Mouse (Mus musculus): Measurements from ENCODE around the gene Acaa1a.
A peak's percentile ranks its signal among the peaks of the same experiment; 100 is the strongest.

The Acaa1a gene

DNA sequence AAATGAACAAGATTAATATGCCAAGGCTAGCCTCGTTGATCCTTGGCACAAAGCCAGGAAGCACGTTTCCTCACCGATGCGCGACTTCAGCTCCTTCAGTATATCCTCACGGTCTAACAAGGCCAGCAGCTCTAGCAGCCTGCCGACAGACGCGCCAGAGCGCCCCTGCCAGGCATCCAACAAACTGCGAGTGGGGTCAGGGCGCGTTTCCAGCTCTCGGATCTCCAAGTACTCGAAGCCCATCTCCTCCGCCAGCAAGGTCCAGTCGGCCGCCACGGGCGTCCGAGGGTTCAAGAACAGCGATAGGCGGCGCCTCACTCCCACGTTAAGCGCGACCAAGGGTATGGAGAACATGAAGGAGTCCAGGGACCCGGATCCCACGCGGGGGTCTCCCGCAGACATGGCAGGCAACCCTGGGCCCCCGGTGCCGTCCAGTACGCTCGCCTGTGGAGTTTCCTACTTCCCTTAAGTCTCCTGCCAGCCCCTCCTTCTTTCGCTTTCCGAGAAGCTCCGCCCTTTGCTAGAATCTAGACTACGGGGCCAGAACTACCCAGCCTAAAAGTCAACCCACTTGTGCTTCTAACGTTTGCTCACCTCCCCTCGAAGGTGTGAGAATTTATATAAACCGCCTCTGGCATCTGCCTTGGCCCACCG, at the start of gene Acaa1a:
Gene Acaa1a, plus strand, starts transcription at position 119 of the 654 bp plus-strand sequence.
- peak; percentile 74 to 84 for DNase-seq (ENCODE audit: low spot score in 2 of 2)

DNA sequence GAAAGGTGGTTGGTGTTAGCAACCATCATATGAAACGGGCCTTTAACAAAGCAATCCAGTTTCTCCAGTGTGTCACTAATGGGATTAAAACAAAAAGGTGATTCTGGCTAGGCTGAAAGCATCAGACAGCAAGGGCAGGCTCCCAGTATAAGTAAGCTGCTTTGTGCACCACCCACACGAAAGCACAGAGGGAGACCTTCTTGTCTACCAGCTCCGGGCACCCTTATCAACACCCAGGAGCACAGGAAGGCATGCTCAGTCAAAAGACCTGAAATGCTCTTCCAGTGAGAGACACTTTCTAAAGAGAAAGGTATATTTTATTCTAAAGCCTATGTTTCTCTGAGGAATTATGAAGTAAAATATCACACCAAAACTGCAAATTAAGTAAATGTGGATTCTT, 48.7 kb upstream of the Acaa1a start:
- DNase-seq (ENCODE audit: low spot score in 2 of 2), result no peak

DNA sequence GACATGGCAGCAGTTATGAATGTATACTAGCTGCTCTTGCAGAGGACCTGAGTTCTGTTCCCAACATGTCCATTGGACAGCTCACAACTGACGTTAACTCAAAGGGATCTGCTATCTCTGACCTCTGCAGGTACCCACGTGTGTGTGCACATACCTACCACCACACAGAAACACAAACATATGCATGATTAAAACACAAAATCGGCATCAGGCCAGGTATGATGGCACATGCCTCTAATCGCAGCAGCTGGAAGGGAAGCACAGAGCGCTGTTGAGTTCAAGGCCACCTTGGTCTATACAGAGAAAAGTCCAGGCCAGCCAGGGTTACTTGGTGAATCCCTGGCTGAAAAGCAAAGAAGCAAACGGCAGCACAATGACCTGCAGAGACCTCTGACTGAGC, 41.8 kb upstream of the Acaa1a start:
- no peak for DNase-seq (ENCODE audit: low spot score in 2 of 2)

DNA sequence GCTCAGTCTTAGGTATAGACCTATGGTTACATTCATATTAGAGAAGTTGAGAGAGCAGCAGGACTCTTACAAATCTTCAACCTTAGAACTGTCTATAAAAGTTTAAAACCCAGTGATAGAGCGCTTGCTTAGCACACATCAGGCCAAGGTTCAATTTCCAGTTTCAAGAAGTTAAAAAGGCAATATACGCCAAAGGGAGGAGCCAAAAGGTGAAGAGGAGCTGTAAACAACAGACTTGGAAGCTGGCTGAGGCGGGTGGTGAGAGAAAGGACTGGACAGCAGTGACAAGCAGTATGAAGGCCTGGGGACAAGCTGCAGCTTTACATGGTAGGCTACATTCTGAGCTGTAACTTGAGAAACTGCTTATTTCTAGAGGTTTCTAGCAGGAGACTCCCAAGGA, 40.9 kb upstream of the Acaa1a start:
- no peak for DNase-seq (ENCODE audit: low spot score in 2 of 2)

DNA sequence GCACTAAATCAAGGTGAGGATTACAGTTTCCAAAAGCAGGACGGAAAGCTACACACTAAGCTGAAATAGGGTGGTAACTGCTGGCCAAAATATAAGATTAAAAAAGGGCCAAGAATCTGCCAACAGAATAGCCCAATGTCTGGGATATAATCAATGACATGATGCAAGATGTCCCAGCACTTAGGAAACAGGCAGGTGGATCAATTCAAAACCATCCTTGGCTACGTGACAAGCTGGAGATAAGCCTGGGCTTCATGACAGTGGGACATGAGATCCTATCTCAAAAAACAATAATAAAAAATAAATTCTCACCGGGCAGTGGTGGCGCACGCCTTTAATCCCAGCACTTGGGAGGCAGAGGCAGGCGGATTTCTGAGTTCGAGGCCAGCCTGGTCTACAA, 33.6 kb upstream of the Acaa1a start:
- DNase-seq (ENCODE audit: low spot score in 2 of 2), result no peak

DNA sequence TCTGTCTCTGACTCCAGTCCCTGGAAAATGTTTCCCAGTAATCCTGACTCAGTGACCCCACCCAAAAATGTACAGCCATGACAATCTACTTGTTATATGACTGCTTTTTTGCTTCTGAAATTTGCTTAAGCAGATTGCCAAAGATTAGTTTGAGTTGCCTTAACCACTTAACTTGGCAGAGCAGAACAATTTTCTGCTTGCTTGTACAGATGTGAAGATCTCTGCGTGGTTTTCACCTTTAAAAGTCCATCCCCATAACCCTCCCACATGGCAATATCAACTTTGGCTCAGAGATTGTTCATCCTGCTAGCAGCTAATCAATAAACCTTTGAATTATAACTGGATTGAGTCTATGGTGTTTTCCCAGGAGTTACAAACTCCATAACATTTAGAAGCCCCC, 30.4 kb upstream of the Acaa1a start:
- no peak for DNase-seq (ENCODE audit: low spot score in 2 of 2)

DNA sequence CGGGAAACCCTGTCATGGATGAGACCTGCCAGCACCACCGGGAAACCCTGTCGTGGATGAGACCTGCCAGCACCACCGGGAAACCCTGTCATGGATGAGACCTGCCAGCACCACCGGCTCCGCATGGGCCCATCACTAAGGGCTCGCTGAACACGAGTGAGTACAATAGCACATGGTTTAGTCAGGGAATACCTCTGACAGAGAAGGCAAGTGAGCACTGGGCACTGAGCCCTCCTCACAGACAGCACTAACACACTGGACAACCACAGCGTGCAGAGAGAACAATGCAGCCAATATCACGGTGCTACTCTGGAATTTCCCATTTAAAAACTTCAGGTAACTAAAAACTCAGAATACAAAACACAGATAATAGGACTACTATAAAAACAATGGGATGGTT, 26.4 kb upstream of the Acaa1a start:
- DNase-seq (ENCODE audit: low spot score in 2 of 2), result no peak

DNA sequence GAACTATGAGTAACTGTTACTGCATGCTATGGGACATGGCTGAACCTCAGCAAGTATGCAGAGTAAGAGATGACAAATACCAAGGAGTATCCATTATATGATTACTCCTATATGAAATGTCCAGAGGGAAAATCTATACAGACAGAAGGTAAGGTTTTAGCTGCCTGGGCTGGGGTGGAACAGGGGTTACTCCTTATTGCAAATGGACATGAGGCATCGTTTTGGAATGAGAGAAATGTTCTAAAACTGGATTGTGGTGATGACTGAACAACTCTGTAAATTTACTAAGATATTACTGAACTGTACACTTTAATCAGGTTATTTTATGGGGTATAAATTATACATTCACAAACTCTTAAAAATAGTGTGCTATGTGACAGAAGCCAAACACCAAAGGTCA, 20.6 kb upstream of the Acaa1a start:
- DNase-seq (ENCODE audit: low spot score in 2 of 2), result no peak

DNA sequence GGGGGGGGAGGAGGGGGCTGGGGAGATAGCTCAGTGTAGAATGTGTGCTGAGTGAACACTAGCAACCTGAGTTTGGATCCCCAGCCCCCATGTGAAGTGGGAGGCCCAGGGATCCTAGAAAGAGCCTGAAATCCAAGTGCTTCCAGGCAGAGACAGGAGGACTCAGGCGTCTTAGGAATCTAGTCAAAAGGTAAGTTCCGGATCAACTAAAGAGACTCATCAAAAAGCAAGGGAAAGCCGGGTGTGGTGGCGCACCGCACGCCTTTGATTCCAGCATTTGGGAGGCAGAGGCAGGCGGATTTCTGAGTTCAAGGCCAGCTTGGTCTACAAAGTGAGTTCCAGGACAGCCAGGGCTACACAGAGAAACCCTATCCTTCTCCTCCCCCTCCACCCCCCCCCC, 19.0 kb upstream of the Acaa1a start:
- DNase-seq (ENCODE audit: low spot score in 2 of 2), result no peak

DNA sequence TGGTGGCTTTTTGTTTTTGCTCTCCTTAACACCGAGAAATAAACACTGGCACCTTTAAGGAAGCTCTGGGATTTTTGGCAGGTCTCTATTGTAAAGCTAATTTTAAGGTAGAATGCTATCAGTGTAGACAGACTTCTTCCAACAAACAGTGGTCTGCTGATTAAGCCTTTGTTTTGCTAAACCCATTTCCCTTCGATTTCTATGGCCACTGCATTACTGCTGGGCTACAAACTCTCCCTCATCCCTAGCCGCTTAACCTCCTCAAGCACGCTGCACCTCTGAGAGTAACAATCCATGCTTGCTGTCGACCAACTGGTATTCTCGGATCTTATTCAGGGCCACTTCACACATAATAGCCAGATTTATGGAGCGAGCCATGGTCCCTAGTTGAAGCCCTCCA, 18.5 kb upstream of the Acaa1a start:
- no peak for DNase-seq (ENCODE audit: low spot score in 2 of 2)

DNA sequence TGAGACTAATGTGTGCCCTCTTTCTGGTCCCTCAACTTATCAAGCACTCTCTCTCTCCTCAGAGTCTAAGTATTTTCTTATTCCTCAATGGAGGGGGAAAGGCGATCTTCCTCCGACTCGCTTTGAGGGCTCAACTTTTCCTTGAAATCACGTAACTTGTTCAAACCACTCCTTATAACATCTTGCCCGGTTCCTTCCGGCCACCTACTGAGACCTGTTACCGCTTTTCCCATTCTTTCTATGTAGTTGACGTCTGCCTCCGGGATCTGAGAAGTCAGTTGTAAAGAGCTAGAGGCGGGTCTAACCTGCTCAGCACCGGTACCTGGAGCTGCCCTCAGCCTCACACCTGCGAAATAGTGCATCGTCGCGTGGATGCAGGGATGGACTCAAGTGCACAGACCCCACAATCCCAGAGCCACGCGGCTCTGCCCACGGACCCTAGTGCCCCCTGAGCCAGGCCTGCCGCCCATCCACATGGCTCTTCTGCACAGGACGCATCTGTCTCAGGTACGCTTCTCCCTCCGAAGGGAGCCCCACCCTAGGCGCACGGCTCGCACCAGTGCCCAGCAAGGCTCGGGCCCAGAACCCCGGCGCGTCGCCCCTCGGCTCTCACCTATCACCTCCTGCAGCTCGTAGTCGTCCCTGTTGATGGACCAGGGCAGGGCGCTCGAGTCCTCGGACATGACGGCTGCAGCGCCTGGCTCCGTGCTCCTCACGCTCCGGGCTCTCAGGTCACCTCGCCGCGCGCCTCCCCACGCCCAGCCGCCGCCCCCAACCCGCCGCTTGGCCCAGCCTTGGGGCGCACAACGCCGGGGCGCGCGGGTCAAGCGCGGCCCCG, 17.9 kb upstream of the Acaa1a start:
- DNase-seq (ENCODE audit: low spot score in 2 of 2), result peak in 1 of 2 experiments; percentile 57

DNA sequence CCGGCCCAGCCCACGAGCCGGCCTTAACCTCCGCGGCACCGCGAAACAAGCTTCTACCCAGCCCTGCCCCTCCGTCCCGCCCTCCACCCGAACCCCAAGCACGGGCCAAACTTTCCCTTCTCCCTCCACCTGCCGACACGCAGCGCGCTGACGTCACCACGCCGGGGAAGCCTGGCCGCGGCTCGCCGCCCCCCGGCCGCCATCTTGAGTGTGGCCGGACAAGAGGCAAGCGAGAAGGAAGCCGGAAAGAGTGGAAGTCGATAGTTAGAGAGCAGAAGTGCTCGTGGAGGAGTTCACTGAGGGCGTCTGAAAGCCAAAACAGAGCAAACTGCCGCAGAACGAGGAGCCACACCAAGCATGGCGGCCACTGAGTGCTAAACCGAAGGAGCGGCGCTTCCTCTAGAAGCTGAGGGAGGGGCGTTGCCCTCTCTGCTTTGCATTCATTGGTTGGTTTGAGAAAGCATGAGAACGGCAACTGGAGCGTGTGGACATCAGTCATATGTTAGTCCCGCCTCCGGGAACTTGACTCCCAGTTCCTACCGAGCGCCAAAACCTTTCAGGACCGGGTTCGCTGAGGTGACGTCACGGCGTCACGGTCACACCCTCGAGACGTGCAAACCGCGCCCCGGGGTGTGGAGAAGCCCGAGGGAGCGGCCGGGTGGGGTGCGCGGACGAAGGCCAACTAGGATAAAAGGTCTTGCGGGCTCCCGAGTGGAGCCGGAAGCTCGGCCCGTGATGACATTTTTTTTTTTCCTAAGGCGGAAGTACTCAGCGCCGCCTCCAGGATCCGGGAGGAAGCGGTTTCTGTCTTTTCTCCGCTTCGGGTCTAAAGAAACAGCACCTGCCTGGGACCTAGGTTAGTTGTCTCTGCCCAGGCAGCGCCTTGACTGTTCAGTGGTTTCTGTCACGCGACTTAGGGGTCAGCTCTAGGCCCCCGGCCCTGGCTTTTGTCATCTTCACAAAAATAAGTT, 16.9 kb upstream of the Acaa1a start, which contains the start of gene Oxsr1:
Gene Oxsr1, minus strand, starts transcription at position 139 of the 971 bp plus-strand sequence.
- peak; percentile 98 for DNase-seq (ENCODE audit: low spot score in 2 of 2)

DNA sequence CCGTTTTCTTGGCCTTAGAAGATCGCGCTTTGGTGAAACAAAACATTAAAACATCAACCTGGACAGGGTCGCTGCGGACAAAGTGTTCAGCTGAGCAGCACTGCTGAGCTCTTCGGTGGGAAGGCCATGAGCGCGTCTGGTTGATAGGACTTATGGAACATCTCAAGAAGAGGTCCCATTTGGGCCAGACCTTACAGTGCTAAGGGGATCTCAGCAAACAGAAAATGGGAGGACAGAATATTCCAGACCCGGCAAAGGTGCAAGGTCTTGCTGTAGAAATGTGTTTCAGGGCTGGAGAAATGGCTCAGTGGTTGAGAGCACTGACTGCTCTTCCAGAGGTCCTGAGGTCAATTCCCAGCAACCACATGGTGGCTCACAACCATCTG, 16.2 kb upstream of the Acaa1a start:
- DNase-seq (ENCODE audit: low spot score in 2 of 2), result no peak

DNA sequence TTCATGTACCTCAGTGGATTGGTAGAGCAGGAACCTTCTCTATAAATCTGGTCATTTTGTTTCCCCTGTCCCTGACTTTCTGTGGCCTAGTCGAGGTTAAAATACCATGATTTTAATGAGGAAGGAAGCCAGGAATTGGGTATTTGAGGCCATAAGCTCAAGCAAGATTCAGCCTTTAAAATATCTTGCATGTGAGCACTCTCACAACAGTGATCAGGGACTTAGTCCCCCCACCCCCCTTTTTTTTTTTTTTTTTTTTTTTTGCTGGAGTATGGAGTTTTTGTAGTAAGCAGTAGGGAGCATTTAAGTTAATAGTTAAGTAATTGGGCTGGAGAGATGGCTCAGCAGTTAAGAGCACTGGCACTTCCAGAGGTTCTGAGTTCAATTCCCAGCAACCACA, 15.3 kb upstream of the Acaa1a start:
- no peak for DNase-seq (ENCODE audit: low spot score in 2 of 2)

DNA sequence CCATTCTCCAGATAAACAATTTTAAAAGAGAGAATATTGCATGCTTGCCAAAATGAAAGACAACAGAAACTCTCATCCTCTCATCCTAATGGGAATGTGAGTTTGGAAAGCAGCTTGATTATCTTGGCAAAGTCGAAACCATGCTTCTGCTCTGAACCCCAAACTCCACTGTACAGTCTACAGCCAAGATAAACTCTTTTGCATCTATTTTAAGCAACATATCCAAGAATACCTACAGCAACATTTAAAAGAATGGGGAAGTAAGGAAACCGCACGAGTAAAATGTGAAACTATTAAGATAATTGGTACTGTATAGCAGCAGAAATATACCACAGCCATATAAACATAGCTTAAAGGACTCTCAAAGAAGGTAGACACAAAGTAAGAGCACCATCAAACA, 11.0 kb upstream of the Acaa1a start:
- no peak for DNase-seq (ENCODE audit: low spot score in 2 of 2)

DNA sequence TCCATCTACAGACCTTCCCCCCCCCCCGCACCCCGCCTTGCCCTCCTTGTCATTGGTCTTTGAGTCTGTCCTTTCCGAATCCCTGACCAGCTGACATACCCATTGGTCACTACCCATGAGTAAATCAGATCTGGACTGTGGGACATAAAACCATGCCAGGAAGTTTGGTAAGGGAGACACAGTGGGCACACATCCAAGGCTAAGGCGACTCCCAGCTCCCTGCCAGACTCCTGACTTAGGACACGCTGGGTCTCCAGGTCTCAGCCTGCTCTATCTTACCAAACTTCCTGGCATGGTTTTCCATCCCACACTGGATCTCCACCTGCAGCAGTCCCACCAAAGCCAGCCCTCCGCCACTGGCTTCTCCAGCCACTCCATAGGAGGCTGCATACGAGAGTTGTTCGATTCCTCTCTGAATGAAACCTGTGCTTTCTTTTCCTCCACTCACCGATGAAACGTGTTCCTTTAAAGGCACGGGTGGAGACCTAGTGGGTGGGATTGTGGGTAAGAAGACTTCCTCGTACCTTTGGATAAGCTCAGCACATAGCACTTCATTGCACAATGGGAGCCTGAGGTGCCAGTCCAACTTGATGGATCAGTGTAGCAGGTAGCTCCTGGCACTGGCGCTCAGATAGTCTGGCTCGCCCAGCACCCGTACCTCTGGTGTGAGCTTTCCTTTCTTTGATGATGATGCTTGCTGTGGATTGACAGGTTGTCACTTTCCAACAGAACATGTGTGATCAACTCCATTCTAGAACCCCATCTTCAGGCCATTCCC, 9.1 kb upstream of the Acaa1a start:
- no peak for DNase-seq (ENCODE audit: low spot score in 2 of 2)

DNA sequence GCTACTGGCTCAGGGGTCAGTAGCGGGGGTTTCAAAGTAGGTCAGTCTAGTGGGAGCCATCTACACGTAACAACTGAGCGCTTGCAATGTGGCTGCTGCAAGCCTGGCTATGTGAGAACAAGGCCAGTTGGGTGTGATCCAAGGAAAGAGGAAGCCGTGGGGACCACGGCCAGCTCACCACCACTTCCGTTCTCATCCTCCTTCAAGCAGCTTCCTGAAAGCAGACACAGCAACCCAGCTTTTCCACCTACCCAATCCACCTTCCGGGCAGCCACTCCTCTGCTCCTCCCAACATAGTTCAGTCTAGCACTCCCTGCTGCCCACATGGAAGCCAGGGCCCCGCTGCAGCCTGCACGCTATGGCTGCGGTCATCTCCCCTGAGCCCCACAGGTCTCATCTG, 5.2 kb upstream of the Acaa1a start:
- peak in 1 of 2 experiments; percentile 34 for DNase-seq (ENCODE audit: low spot score in 2 of 2)

DNA sequence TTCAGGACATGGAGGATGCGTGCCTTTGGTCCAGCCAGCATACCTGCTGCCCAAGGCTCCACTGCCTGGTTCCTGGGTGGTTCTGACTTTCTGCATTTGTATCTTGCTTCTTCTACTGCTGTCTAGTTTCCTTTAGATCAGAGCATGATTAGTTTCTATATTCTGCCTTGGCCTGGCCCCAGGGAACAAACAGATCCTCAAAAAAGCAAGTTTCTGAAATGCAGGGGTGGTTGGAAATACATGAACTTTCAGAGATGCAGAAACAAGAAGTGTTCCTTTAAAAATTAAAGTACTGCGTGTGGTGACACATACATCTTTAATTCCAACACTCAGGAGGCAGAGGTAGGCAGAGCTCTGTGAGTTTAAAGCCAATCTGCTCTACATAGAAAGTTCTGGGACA, 4.6 kb upstream of the Acaa1a start:
- no peak for DNase-seq (ENCODE audit: low spot score in 2 of 2)

DNA sequence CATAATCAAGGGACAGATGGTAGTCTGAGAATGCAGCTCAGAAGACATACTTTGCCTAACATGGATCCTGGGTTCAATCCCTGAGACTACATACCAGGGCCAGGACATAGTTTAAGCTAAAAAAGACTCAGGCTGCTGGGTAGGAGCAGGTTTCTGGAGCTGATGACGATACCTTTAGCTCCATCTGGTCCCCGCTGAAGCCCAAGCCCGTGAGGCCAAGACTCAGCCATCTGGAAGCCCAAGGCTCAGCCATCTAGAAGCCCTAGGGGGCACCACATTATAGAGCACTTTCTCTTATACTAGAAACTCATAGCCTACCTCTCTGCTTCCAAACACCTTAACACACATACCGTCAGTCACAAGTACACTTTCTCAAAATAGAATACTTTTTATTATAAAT, 3.9 kb upstream of the Acaa1a start:
- no peak for DNase-seq (ENCODE audit: low spot score in 2 of 2)

DNA sequence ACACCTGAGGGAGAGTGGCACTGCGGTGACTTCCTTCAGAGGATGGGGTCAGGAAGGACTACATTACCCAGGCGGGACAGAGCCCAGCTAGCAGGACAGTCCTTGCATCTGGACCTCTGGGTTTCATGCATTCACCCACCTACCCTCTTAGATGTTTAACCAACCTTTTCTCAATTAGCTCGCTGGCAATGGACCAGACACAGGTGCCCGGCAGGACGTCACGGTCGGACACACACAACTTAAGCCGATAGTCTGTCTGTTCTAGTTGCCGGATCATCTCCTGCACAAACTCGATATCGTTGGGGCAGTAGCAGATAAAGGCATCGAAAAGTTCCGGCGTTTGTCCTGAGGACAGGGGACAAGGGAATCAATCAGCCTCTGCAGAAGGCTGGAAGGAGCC, 1.6 kb upstream of the Acaa1a start:
- DNase-seq (ENCODE audit: low spot score in 2 of 2), result no peak

DNA sequence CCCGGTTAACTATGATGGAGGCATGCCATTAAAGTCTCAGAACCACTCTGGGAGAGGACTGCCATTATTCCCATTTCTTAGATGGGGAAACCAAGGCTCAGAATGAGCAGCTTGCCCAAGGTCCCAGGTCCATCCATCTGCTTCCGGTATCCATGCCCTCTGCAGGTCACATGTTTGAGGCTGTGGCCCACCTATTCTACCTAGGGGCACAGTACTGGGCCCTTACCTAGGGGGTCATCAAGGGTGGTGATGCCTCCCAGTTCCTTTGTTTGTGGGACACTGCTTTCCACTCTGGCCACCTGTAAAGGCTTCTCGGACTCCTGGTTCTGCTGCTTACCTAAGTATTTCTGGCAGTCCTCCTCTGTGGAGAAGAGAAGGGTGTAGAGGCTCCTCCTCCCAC, 1.1 kb upstream of the Acaa1a start:
- DNase-seq (ENCODE audit: low spot score in 2 of 2), result no peak

All from spleen, postnatal 4 days (tissue).